Mouse (Mus musculus): ENCODE measurements around the gene Tef. TPM values are rescaled to one million over a fixed set of nuclear protein-coding genes. Genes with fewer than 3 reads are reported as not detected.

Tef gene
- polyA plus RNA-seq, 1 experiment from 2014 or later = 23.4 TPM

DNA sequence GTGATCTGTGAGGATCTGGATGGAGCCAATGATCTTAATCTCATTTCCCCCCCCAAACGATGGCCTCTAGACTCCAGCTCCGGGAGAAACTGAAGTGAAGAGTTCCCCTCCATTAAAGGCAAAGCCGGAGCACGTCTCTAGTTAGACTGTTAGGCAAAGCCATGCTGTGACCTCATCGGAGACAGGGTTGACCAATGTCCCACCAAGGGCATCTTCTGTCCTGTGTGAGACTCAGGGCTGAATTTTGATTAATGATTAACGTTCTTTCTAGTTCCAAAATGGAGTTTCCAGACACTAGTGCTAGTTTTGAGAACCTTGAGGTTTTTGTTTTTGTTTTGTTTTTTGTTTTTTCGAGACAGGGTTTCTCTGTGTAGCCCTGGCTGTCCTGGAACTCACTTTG lies 50.9 kb downstream of the Tef start:
- H3K36me3 ChIP-seq (ENCODE audit: control insufficient read depth, insufficient read depth, low read length) = peaks cover 62% of the 10 kb centered on the region
- H3K4me3 ChIP-seq (ENCODE audit: control insufficient read depth in 1 of 2, insufficient read depth in 1 of 2, low read depth in 1 of 2, low read length in 2 of 2) = no peak overlapping the region
- WGBS = 83% methylated on average over 7 of the region's 7 CpGs
- no peak overlapping the region for H3K9ac ChIP-seq (ENCODE audit: low read length)
- H3K27ac ChIP-seq (replicated peaks in 1 of 2; ENCODE audit: control insufficient read depth in 1 of 2, insufficient read depth in 1 of 2, low read depth in 2 of 2, low read length in 2 of 2) = no peak overlapping the region
- H3K27me3 ChIP-seq (ENCODE audit: control insufficient read depth, insufficient read depth, low read length) = no peaks in the 10 kb centered on the region
- no peaks in the 10 kb centered on the region for H3K9me3 ChIP-seq (ENCODE audit: control insufficient read depth, low read length)
- peaks cover 2 to 12% of the 10 kb centered on the region in 2 experiments; a peak in 3 of 4 replicates for H3K4me1 ChIP-seq (ENCODE audit: control insufficient read depth in 2 of 2, insufficient read depth in 2 of 2, low read length in 2 of 2)
- H3K4me2 ChIP-seq (ENCODE audit: low read length) = no peak overlapping the region
- ATAC-seq (ENCODE audit: insufficient number of reproducible peaks, insufficient read depth, low FRiP score, low read depth) = no peak

DNA sequence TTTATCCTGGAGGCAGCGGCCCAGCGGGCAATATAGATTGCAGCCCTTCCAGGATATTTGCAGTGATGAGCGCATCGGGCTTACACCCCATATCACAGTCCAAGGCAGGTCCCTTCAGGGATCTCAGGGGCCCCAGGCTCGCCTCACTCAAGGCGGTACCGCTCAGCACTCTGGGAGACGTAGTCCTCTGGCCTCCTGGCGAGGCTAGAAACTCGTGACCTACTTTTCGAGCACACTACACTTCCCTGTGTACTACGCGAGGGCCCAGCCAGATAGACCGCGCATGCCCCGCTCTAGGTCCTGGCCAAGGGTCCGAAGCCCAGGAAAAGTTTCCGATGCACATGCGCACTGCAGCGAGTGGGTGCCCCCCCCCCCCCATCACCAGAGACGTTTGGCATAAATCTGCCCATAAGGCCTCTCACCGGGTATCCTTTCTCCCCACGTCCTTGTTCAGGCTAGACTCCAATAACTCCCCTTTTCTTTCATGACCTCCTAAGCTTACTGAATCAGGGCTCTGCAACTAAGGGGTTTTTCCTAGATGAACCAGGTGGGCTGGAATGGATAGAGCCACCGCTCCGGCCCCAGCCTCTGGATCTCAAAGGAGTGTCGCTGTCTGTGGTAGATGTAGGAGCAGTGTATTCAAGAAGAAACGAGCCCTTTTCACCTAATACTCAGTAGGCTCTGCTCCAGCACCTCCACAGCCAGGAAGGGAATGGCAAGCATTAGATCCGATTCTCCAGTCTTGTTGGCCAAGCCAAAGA lies 54.0 kb downstream of the Tef start:
- no peaks in the 10 kb centered on the region for H3K9me3 ChIP-seq (ENCODE audit: control insufficient read depth, low read length)
- no peaks in the 10 kb centered on the region for H3K27me3 ChIP-seq (ENCODE audit: control insufficient read depth, insufficient read depth, low read length)
- under 1% methylated on average over 28 of the region's 28 CpGs for WGBS
- peak; percentile 86 for ATAC-seq (ENCODE audit: insufficient number of reproducible peaks, insufficient read depth, low FRiP score, low read depth)
- H3K9ac ChIP-seq (ENCODE audit: low read length) = peak overlapping the region; percentile 95
- H3K27ac ChIP-seq (replicated peaks in 1 of 2; ENCODE audit: control insufficient read depth in 1 of 2, insufficient read depth in 1 of 2, low read depth in 2 of 2, low read length in 2 of 2) = peak overlapping the region; percentile 56 to 97; a peak in 3 of 4 replicates
- peaks cover 36% of the 10 kb centered on the region for H3K36me3 ChIP-seq (ENCODE audit: control insufficient read depth, insufficient read depth, low read length)
- peak overlapping the region; percentile 79 to 84 for H3K4me3 ChIP-seq (ENCODE audit: control insufficient read depth in 1 of 2, insufficient read depth in 1 of 2, low read depth in 1 of 2, low read length in 2 of 2)
- H3K4me1 ChIP-seq (ENCODE audit: control insufficient read depth in 2 of 2, insufficient read depth in 2 of 2, low read length in 2 of 2) = peaks cover 6 to 15% of the 10 kb centered on the region in 2 experiments
- peak overlapping the region; percentile 94 for H3K4me2 ChIP-seq (ENCODE audit: low read length)

DNA sequence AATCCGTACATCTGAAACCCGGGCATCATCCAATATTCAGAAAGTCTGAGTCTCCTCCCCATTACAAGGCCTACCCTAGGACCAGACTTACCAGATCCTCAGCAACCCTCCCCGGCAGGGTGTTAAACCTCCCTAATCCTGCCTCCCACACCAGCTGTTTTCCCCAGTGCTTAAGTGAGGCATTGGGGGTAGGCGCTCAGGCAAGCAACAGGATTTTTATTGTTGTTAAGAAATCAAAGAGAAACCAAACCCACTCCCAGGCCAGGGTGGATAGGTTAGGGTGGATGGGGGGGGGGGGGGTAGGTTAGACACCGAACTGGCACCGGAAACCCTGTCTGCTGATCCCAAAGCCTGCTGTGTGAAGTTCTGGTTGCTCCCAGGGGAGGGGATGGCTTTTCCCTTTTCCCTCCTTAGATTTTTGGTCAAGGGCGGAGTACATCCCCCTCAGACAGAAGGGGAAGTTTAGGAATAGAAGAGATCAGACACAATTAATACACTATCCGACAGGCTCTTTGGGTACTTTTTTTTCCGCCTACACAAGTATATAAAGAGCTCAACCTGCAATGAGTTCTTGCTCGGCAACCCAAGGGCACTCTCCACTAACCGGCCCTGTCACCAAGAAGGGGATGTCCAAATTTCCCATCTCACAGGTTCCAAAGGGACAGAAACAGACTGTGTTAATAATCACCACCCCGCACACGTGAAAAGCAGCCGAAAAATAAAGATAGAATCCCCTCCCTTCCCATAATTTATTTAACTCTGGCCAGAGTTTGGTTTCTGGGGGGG lies 54.9 kb downstream of the Tef start:
- no peaks in the 10 kb centered on the region for H3K9me3 ChIP-seq (ENCODE audit: control insufficient read depth, low read length)
- H3K27me3 ChIP-seq (ENCODE audit: control insufficient read depth, insufficient read depth, low read length) = no peaks in the 10 kb centered on the region
- H3K9ac ChIP-seq (ENCODE audit: low read length) = peak overlapping the region; percentile 95
- H3K36me3 ChIP-seq (ENCODE audit: control insufficient read depth, insufficient read depth, low read length) = peaks cover 27% of the 10 kb centered on the region
- H3K27ac ChIP-seq (replicated peaks in 1 of 2; ENCODE audit: control insufficient read depth in 1 of 2, insufficient read depth in 1 of 2, low read depth in 2 of 2, low read length in 2 of 2) = peak overlapping the region; percentile 87 to 97; a peak in 3 of 4 replicates
- ATAC-seq (ENCODE audit: insufficient number of reproducible peaks, insufficient read depth, low FRiP score, low read depth) = no peak
- peak overlapping the region; percentile 94 for H3K4me2 ChIP-seq (ENCODE audit: low read length)
- WGBS = 1% methylated on average over 14 of the region's 14 CpGs
- peak overlapping the region; percentile 79 to 84 for H3K4me3 ChIP-seq (ENCODE audit: control insufficient read depth in 1 of 2, insufficient read depth in 1 of 2, low read depth in 1 of 2, low read length in 2 of 2)
- peaks cover 6 to 15% of the 10 kb centered on the region in 2 experiments for H3K4me1 ChIP-seq (ENCODE audit: control insufficient read depth in 2 of 2, insufficient read depth in 2 of 2, low read length in 2 of 2)

DNA sequence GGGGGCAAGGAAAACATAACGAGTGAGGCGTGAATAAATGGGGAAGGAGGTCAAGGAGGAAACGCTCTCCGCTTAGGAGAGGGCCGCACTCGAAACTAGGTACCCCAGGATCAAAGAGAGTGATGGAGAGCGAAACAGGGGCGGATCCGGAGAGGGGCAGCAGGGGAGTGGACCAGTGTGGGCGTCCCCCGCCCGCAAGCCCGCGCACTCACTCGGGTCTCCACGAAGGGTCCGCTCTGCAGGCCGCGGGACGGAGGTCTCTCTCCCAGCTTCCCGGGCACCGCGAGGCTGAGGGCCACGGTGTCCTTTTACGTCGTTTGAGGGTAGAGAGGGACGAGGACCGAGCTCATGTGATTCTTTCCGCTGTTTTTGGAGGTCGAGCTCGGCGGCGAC lies 55.5 kb downstream of the Tef start:
- Histone ChIP-seq H3K4me1 (ENCODE audit: control insufficient read depth in 2 of 2, insufficient read depth in 2 of 2, low read length in 2 of 2) (peaks cover 6 to 15% of the 10 kb centered on the region in 2 experiments), H3K4me3 (ENCODE audit: control insufficient read depth in 1 of 2, insufficient read depth in 1 of 2, low read depth in 1 of 2, low read length in 2 of 2) (peak overlapping the region; percentile 79 to 84), H3K9me3 (ENCODE audit: control insufficient read depth, low read length) (no peaks in the 10 kb centered on the region), H3K4me2 (ENCODE audit: low read length) (peak overlapping the region; percentile 94), H3K9ac (ENCODE audit: low read length) (peak overlapping the region; percentile 95), H3K27me3 (ENCODE audit: control insufficient read depth, insufficient read depth, low read length) (no peaks in the 10 kb centered on the region), H3K36me3 (ENCODE audit: control insufficient read depth, insufficient read depth, low read length) (peaks cover 22% of the 10 kb centered on the region), H3K27ac (replicated peaks in 1 of 2; ENCODE audit: control insufficient read depth in 1 of 2, insufficient read depth in 1 of 2, low read depth in 2 of 2, low read length in 2 of 2) (peak overlapping the region; percentile 87 to 97)
- WGBS = under 1% methylated on average over 33 of the region's 33 CpGs
- ATAC-seq (ENCODE audit: insufficient number of reproducible peaks, insufficient read depth, low FRiP score, low read depth) = no peak

DNA sequence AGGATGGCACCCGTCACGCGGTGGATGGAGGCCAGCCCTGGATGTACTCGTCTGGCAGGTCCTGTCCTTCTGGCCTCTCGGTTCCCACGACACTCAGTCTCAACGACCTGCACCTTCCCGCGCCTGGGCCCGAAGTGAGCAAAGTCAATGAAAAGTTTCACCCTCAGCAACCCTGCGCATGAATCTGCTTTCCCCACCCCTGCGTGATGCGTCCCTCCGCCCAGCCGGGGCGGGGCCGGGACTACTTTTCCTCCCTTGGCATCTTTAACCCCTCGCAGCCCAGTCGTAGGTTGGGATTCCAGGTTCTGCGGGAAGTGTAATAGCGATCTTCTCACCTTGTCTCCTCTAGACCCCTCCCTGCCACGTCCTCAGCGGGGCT lies 55.9 kb downstream of the Tef start:
- Histone ChIP-seq H3K4me1 (ENCODE audit: control insufficient read depth in 2 of 2, insufficient read depth in 2 of 2, low read length in 2 of 2) (peaks cover 6 to 15% of the 10 kb centered on the region in 2 experiments), H3K36me3 (ENCODE audit: control insufficient read depth, insufficient read depth, low read length) (peaks cover 18% of the 10 kb centered on the region; the same call in 1 of the 2 replicates), H3K27me3 (ENCODE audit: control insufficient read depth, insufficient read depth, low read length) (no peaks in the 10 kb centered on the region), H3K4me3 (ENCODE audit: control insufficient read depth in 1 of 2, insufficient read depth in 1 of 2, low read depth in 1 of 2, low read length in 2 of 2) (peak overlapping the region; percentile 79 to 84), H3K27ac (replicated peaks in 1 of 2; ENCODE audit: control insufficient read depth in 1 of 2, insufficient read depth in 1 of 2, low read depth in 2 of 2, low read length in 2 of 2) (peak overlapping the region; percentile 95 to 97), H3K9me3 (ENCODE audit: control insufficient read depth, low read length) (no peaks in the 10 kb centered on the region), H3K9ac (ENCODE audit: low read length) (peak overlapping the region; percentile 95), H3K4me2 (ENCODE audit: low read length) (peak overlapping the region; percentile 94)
- peak; percentile 22; the same call in 1 of the 2 replicates for ATAC-seq (ENCODE audit: insufficient number of reproducible peaks, insufficient read depth, low FRiP score, low read depth)
- WGBS = 0% methylated on average over 23 of the region's 23 CpGs

DNA sequence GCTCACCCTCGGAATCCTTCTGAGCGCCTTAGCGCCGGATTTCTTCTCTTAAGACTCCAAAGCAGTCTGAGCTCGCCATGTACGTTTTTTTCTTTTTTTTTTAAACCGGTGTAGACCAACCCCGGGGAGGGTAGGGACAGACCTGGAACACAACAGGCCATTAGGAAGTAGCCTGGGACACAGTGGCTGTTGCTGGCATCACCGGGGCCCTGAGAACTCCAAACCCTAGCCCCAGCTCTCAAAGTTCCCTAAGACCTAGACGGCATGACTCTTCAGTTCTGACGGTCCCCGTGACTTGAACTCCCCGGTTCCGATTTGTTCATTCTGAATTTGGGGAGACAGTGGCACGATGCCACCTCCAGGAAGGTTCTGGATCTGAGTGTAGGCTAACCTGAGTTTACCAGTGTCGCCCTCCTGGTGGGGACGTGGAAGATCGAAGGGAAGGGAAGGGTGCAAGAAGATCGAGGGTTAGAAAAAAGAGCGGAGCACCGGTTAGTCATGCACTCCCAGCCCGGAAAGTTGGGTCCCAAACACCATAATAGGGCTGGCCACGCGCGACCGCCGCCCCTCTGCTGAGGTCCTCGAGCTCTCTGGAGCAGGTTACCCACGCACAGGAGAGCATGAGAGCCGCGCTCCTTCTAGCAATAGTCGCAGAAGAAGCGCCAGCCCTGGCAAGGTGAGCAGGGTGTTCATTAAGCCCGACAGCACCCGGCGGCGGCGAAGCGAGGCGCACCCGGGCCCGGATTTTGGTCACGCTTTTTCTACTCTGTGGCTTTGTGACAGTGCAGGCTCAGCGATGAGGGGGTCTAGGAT lies 56.5 kb downstream of the Tef start, which contains the start of gene Tob2:
TSS of gene Tob2 (minus strand) at position 280 of the 813 bp plus-strand sequence.
- Histone ChIP-seq H3K4me2 (ENCODE audit: low read length) (peak within 1 kb of the TSS; percentile 94), H3K9ac (ENCODE audit: low read length) (peak within 1 kb of the TSS; percentile 95), H3K27me3 (ENCODE audit: control insufficient read depth, insufficient read depth, low read length) (no peaks in the 10 kb centered on the region), H3K4me3 (ENCODE audit: control insufficient read depth in 1 of 2, insufficient read depth in 1 of 2, low read depth in 1 of 2, low read length in 2 of 2) (peak within 1 kb of the TSS; percentile 79 to 84), H3K4me1 (ENCODE audit: control insufficient read depth in 2 of 2, insufficient read depth in 2 of 2, low read length in 2 of 2) (peaks cover 6 to 15% of the 10 kb centered on the region in 2 experiments), H3K9me3 (ENCODE audit: control insufficient read depth, low read length) (no peaks in the 10 kb centered on the region), H3K27ac (replicated peaks in 1 of 2; ENCODE audit: control insufficient read depth in 1 of 2, insufficient read depth in 1 of 2, low read depth in 2 of 2, low read length in 2 of 2) (peak within 1 kb of the TSS; percentile 95 to 97), H3K36me3 (ENCODE audit: control insufficient read depth, insufficient read depth, low read length) (peaks cover 15% of the 10 kb centered on the region; the same call in 1 of the 2 replicates)
- ATAC-seq (ENCODE audit: insufficient number of reproducible peaks, insufficient read depth, low FRiP score, low read depth) = peak; percentile 24; the same call in 1 of the 2 replicates
- WGBS = under 1% methylated on average over 44 of the region's 44 CpGs

All from heart, embryonic 14.5 days (tissue).